Mouse (Mus musculus) bone marrow macrophage, adult 2 months (primary cell): ENCODE data around the gene Agap1.

ENCODE experiments used
- CTCF ChIP-seq: IDR thresholded peaks from 2 replicates; pipeline ENCODE4 v1.5.1; 2012; ENCODE audit warnings: low read depth, mild to moderate bottlenecking, low read length, moderate library complexity
- POLR2A ChIP-seq: IDR thresholded peaks from 2 replicates; pipeline ENCODE4 v1.6.1; 2012; ENCODE audit warnings: mild to moderate bottlenecking, low read depth, low read length, borderline replicate concordance

- TF ChIP-seq CTCF (no peak), POLR2A (no peak)
These were observed 170.7 kb downstream of the Agap1 start for GRCm38 (mm10) chr1:89625312-89625711.
